Mouse (Mus musculus) layer of hippocampus, adult 2 months (tissue): ENCODE data around the gene Vmn1r119. TPM values are rescaled to one million over a fixed set of nuclear protein-coding genes. Genes with fewer than 3 reads are reported as not detected.
"Not testable (repeated sequence)": the region's sequence is repeated elsewhere in the genome, so short reads cannot be mapped to it uniquely, and the experiment has no call there.

ENCODE experiments used
- DNase-seq, 2 experiments: peaks; one replicate each; pipeline ENCODE4 v3.0.0; 2022; ENCODE audit warnings: low spot score in 2 of 2
- H3K27ac ChIP-seq: fragments of 200-600 bp; 2 replicates; pipeline ENCODE4 v1.8.1; 2022
- H3K4me3 ChIP-seq: fragments of 200-600 bp; 2 replicates; pipeline ENCODE4 v1.8.1; 2022; ENCODE audit warnings: mild to moderate bottlenecking
- long read RNA-seq, 2 experiments: library from polyadenylated mRNA; stranded (forward); transcript quantifications; one replicate each; pipeline ENCODE4 v2.0.0; 2021; ENCODE audit warnings: borderline mapping rate in 2 of 2
- total RNA-seq, 2 experiments: library from RNA; stranded (reverse); gene quantifications; 2 replicates each; pipeline ENCODE4 v1.2.3; 2021

Vmn1r119 gene
- total RNA-seq, result not detected
- long read RNA-seq, experiment 1, result 0 reads
- long read RNA-seq, experiment 2, result 0 reads

DNA sequence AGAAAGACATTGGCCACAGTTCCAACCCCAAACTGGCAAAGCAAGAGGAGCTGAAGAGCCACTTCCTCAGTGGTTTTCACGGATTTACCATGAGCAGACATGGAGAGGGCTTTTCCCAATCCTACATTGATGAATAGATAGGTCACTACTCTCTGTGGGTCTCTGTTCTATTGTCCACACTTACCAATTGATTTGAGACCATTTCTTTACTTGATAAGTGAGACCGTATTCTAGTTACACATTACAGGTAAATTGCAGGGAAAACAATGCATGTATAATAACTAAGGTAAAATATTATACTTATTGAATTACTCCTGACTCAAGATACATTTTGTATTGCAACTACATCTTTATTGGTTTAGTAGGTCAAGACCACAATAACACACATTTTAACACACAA is at the start of gene Vmn1r119:
Vmn1r119 (minus strand) TSS at position 101 of the 400 bp plus-strand sequence.
- not testable (repeated sequence) for DNase-seq, H3K4me3 ChIP-seq, H3K27ac ChIP-seq

DNA sequence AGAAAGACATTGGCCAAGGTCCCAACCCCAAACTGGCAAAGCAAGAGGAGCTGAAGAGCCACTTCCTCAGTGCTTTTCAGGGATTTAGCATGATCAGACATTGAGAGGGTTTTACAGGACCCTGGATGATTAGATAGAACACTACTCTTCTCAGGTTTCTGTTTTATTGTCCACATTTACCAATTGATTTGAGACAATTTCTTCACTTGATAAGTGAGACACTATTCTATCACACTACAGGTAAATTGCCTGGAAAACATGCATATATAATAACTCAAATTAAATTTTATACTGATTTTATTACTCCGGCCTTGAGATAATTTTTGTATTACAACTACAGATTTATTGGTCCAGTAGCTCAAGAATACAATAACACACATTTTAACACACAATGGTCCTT is 41.4 kb upstream of the Vmn1r119 start, which contains the start of gene Vmn1r120:
Vmn1r120 (minus strand) TSS at position 101 of the 400 bp plus-strand sequence.
- not testable (repeated sequence) for H3K27ac ChIP-seq, DNase-seq, H3K4me3 ChIP-seq

Other genes starting within 250 kb of the Vmn1r119 start
- not detected for gene Vmn1r112, start 241.3 kb downstream of the Vmn1r119 start, total RNA-seq
- not detected for gene Vmn1r113, start 225.2 kb downstream of the Vmn1r119 start, total RNA-seq
- not detected for gene Vmn1r114, start 200.3 kb downstream of the Vmn1r119 start, total RNA-seq
- not detected for gene Vmn1r115, start 167.5 kb downstream of the Vmn1r119 start, total RNA-seq
- not detected for gene Vmn1r116, start 140.2 kb downstream of the Vmn1r119 start, total RNA-seq
- gene Vmn1r117, start 128.3 kb downstream of the Vmn1r119 start, total RNA-seq, result not detected
- not detected for gene Vmn1r118, start 100.1 kb downstream of the Vmn1r119 start, total RNA-seq
- gene Vmn1r120, start 41.3 kb upstream of the Vmn1r119 start, total RNA-seq, result not detected
- gene Vmn1r121, start 86.1 kb upstream of the Vmn1r119 start, total RNA-seq, result not detected
- gene Vmn1r122, start 121.7 kb upstream of the Vmn1r119 start, total RNA-seq, result not detected
- gene Vmn1r123, start 149.7 kb upstream of the Vmn1r119 start, total RNA-seq, result not detected
- not detected for gene Gm5157, start 178.0 kb upstream of the Vmn1r119 start, total RNA-seq
- not detected for gene Vmn1r124, start 248.2 kb upstream of the Vmn1r119 start, total RNA-seq